Mouse (Mus musculus): ENCODE measurements around the gene Hspb3.

- no peak for TF ChIP-seq CTCF (IDR thresholded peaks at IDR 0.05; ENCODE audit: borderline replicate concordance, insufficient read depth, low read depth, low read length)
- TF ChIP-seq POLR2A (IDR thresholded peaks at IDR 0.05; ENCODE audit: borderline replicate concordance, insufficient read depth, low read length) = no peak
Measured at GRCm38 (mm10) chr13:113619003-113619402, 44.5 kb downstream of the Hspb3 start.

All from cerebellum, adult 2 months (tissue).